Mouse (Mus musculus) megakaryocyte-erythroid progenitor cell, adult 5-6 weeks (primary cell): ENCODE measurements around the gene Gm28047. TPM values are rescaled to one million over a fixed set of nuclear protein-coding genes. Genes with fewer than 3 reads are reported as not detected.
"Not testable (repeated sequence)": the region's sequence is repeated elsewhere in the genome, so short reads cannot be mapped to it uniquely, and the experiment has no call there.

ENCODE experiments used
- ATAC-seq: replicated peaks from 2 replicates; pipeline ENCODE4 v1.8.0; 2016; ENCODE audit warnings: mild to moderate bottlenecking, inconsistent platforms; ENCODE audit not compliant: severe bottlenecking, poor library complexity, low FRiP score, low TSS enrichment
- total RNA-seq, 2 experiments: library from RNA; stranded (forward) in 1 of 2; stranded (reverse) in 1 of 2; fragments of 200-1000, 215-1000 nt in 1 of 2; fragments of >200 nt in 1 of 2; fragmentation: Nextera tagmentation in 1 of 2; gene quantifications; 2 replicates each; pipeline ENCODE4 v1.2.3; 2014 to 2017

Gene Gm28047
- total RNA-seq (2014; fragmentation: Nextera tagmentation) (2.6 TPM in 1 of 2 replicates, not detected in the other), total RNA-seq (2017) (not detected in 2 replicates)

DNA sequence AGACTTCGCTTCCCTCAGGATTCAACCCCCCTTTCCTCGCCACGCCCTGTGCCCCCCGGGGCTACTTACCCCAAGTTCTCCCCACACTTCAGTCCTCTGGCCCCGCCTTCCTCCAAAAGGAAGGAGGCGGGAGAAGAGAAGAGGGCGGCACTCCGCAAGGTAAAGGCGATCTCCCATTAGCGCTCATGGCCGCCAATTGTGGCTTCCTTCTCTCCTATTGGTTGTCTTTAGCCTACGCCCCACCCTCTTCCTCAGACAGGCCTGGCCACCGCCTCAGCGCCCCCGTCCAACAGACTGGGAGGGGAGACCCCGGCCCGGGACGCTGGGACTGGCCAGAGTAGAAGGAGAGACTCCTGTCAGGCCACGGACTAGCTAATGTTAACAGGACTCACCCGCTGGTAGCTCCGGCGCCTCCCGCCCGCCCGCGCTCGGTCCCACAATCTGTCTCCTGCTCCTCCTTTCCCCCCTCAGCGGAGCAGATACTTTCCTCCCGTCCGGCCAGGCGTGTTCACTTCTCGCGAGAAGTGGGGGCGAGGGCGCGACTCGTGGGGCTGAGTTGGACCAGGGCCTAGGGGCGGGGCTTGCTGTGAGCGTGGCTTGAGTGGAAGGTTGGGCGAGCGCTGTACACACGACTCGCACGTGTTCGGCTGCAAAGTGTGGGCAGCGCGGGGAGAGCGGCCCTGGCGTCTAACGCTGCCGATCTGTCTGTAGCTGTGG is at the start of gene Gm28047, which contains the start of gene Atf7:
Gm28047 (minus strand) TSS at position 98 of the 717 bp plus-strand sequence.
Atf7 (minus strand) TSS at position 495 of the 717 bp plus-strand sequence.
- ATAC-seq: peak; percentile 96

DNA sequence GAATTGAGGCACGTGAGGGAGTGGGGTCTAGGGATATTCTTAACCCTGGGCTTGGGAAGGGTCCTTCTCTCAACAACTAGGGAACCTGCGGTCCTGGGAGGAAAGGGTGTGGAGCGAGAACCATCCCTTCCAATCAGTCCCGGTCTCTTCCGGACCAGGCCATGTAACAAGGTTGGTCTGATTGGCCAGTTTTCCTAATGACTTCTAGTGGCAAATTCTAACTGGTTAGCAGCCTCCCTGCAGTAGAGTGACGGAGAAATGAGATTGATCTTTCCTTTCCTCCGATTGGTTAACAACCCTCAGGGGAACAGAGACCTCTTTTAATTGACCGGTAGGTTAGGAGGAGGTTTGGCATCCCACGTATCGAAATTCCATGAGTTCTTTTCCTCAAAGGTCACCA is 48.7 kb upstream of the Gm28047 start:
- no peak for ATAC-seq

- ATAC-seq: no peak
Measured at GRCm38 (mm10) chr15:102672215-102673071, 47.6 kb upstream of the Gm28047 start, which contains the start of gene Atp5g2. Atp5g2 (minus strand) TSS chr15:102672352.

GRCm38 (mm10) chr15:102671721-102672214 is 46.9 kb upstream of the Gm28047 start:
- peak; percentile 30 for ATAC-seq

GRCm38 (mm10) chr15:102670767-102671575 is 46.1 kb upstream of the Gm28047 start:
- peak; percentile 93 for ATAC-seq

DNA sequence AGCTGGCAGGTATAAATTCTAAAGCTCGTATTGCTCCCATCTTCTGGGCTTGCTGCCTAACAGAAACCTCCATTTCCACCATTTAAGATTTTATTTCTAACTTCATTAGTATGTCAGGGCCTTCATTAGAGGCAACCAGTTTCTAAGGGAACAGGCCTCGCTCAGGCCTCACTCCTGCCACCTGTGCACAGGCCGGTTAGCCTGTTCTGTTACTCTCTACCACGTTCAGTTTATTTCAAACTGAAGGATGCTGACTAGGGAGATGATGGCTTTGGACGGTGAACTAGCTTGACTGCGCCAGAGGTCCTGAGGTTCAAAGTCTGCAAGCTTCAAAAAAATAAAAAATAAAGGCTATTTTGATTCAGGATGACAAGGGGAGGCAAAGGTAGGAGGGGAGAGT is 45.4 kb upstream of the Gm28047 start:
- ATAC-seq: no peak

GRCm38 (mm10) chr15:102669571-102669970 is 44.7 kb upstream of the Gm28047 start:
- ATAC-seq: no peak

GRCm38 (mm10) chr15:102665494-102665893 is 40.6 kb upstream of the Gm28047 start:
- ATAC-seq: peak; percentile 96

- no peak for ATAC-seq
Measured at GRCm38 (mm10) chr15:102663825-102664224, 39.0 kb upstream of the Gm28047 start.

DNA sequence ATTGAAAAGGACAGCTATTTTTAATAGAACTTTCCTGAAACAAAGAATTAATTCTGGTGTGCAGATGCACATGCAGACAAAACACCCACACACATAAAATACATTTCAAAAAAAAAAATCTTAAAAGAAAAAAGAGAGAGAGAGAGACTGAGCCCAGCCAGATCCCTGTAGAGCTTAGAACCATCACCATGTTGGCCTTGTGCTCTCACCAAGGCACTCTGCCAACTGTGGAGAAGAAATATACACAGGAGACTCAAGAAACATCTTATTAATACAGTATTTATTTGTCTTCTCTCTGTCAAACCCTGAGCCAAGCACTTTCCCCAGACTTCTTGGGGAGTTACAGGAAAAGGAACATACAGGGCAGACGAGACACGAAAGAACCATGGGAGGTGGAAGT is 37.7 kb upstream of the Gm28047 start:
- ATAC-seq: not testable (repeated sequence)

- no peak for ATAC-seq
Measured at GRCm38 (mm10) chr15:102657926-102658381, 33.1 kb upstream of the Gm28047 start.

DNA sequence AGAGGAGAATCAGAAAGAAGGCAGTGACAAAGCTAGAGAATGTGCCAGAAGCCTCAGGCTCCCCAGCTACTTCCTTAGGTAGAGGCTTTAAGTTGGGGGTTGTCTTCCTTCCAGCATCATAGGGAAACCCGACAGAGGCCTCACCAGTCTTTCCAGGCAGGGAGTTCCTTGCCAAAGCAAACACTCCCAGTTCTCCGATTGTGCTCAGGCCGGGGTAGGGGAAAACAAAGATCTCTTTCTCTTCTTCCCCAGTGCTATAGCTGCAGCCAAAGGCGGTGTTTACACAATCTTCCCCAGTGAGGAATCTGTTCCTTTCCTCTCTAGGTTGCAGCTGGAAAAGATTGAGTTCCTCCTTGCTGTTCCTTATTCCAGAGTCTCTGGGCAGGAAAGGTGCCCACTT is 31.8 kb upstream of the Gm28047 start:
- no peak for ATAC-seq

DNA sequence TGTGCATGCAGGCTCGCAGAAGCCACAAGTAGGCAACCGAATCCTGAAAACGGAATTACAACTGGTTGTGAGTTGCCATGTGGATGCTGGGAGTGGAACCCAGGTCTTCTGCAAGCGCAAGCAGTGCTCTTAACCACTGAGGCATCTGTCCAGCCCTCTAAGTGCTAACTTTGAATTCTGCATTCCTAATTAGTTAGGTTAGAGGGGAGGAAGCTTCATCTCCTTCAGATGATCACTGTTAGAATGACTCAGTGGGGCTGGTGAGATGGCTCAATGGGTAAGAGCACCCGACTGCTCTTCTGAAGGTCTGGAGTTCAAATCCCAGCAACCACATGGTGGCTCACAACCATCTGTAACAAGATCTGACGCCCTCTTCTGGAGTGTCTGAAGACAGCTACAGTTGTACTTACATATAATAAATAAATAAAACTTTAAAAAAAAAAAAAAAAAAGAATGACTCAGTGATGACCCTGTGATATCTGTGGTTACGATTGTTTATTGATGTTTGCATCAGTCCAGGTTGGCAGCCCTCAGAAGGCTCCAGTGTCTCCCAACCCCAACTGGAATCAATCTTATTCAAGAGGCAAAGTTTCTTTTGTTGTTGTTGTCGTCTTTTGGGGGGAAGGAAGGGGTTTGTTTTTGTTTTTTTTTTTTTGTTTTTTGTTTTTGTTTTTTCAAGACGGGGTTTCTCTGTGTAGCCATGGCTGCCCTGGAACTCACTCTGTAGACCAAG is 27.2 kb upstream of the Gm28047 start:
- ATAC-seq: not testable (repeated sequence)

DNA sequence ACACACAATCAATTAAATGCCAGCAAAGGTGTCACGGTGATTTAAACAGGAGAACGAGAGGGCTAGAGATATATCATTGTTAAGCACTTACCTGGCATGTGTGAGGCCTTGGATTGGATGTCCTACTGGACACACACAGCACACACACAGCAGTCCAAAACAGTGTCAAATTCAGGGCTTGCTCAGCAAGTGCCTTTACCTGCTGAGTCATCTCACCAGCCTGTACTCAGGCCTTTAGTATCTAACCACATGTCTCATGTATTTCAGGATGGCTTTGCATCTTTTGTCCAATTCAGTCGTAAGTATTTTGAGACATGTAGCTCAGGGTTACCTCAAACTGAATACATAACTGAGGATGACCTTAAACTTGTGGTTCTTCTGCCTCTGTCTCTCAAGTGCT is 26.2 kb upstream of the Gm28047 start:
- peak; percentile 50 for ATAC-seq

DNA sequence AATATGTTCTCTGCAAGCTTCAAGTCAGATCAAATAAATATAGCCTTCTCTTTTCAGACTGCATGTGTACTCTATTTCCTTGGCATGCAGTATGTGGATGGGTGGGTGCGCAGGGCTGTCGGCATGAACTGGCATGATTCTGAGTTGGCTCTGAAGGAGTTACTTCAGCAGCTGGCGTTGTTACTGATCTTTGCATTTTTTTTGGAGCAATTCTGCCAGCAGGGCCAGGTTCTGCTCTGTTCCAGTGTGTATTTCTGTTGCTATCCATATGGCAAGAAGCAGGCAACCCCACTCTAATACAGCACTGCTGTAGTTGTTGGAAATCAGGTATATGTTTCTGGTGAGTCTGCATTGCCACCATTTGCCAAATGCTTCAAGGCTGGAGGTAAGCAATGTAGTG is 10.9 kb upstream of the Gm28047 start:
- ATAC-seq: no peak

- ATAC-seq: peak; percentile 63; the same call in 1 of the 2 replicates
Measured at GRCm38 (mm10) chr15:102634684-102635083, 9.8 kb upstream of the Gm28047 start.

DNA sequence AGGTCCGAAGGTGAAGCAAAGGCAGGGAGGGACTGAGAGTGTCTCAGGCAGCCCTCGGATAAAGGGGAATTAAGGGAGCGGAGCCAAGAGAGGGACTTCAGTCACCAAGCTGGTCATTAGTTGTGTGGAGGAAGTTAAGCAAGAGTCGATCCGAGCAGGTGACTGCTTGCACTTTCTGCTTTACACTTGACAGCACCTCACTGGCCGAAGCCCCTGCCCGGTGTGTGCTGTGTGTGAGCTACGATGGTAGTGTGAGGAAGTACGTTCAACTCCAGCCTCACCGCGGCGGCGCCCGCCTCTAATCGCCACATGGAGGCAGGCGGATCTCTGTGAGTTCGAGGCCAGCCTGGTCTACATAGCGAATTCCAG is 804 bp upstream of the Gm28047 start:
- no peak; the same call in 1 of the 2 replicates for ATAC-seq

- ATAC-seq: peak; percentile 8; the same call in 1 of the 2 replicates
Measured at GRCm38 (mm10) chr15:102624291-102624969, 437 bp downstream of the Gm28047 start.
